Mouse (Mus musculus) liver, embryonic 14.5 days (tissue): Measurements from ENCODE around the gene Igfbpl1.

Experiments used
- CTCF ChIP-seq: IDR thresholded peaks from 2 replicates; pipeline ENCODE4 v1.5.1; 2016; ENCODE audit warnings: antibody characterized with exemption, low read depth, control low read depth
- EP300 ChIP-seq: IDR thresholded peaks from 2 replicates; pipeline ENCODE4 v1.6.1; 2016; ENCODE audit warnings: antibody characterized with exemption, low read depth

DNA sequence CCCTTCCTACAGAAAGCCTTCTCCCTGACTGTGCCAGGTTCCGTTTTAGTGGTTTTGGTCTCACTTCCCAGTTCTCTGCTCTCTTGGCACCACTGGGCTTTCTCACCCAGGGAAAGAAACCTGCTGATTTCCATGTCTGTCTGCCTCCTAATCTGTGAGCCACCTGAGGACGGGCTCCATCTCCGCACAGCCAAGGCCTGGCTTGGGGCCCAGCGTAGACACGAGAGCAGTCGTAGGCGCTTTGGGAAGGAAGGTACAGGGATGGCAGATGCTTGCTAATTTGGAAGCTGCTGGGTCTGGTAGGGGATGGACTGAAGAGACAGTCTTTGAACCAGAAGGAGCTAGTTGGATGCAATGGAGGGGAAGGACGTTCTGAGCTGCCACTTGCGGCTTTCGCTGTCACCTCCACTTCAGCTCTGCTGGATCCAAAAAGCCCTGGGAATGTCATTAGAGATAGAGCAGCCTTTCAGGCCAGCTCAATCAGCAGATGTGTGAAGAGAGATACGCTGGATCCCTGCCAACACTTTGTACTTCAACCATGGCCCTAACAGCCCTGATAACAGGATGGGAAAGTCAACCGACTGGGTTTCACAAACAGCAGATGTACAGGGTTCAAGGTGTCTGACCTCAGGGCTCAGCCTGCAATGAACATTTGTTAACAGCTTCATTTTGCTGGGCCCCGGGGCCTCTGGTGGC lies 37.3 kb downstream of the Igfbpl1 start:
- no peak for TF ChIP-seq CTCF
- TF ChIP-seq EP300: 0 out of 2 replicates have a peak, but pooled peaks have one; percentile 11
